Mouse (Mus musculus): Measurements from ENCODE around the gene Cnot11.

The Cnot11 gene

DNA sequence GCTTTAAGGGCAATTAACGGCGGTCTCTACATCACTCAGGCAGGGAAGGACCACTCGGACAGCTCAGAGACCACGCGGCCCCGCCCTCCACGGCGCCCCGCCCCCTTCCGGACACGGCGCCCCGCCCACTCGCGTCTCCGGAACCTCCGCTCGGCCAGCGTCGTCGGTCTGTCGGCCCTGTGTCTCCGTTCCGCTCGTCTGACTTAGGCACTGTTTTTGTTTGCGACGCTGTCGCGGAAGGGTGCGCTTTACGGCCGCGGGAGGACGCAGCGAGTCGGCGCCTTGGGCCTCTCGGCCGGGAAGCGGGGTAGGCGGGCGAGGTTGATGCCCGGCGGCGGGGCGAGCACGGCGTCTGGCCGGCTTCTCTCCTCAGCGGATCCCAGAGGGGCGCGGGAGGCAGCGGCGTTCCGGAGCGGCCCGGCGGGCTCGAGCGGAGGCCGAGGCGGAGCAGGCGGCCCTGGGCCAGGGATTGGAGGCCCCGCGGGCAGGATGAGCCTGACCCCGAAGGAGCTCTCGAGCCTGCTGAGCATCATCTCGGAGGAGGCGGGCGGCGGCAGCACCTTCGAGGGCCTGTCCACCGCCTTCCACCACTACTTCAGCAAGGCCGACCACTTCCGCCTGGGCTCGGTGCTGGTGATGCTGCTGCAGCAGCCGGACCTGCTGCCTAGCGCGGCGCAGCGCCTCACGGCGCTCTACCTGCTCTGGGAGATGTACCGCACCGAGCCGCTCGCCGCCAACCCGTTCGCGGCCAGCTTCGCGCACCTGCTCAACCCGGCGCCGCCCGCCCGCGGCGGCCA lies 921 bp downstream of the Cnot11 start:
- DNase-seq (ENCODE audit: low read depth), result peak; percentile 99

DNA sequence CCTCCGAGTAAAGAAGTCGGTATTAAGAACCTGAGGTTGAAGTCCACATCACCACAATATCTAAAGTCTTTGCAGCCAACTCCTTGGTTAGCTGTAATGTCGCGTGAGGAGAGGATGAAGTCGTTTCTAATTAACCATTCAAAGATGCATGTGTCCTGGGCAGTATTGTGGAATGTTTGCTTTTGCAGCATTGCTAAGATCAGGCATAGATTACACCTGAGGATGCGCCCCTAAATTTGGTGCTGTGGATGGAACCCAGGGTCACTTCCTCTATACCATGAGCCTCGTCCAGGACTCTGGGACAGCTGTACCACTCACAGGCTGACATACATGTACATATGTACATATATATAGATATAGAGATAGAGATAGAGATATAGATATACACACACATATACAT lies 1.9 kb downstream of the Cnot11 start:
- no peak for DNase-seq (ENCODE audit: low read depth)

- DNase-seq (ENCODE audit: low read depth), result no peak
Observed at GRCm38 (mm10) chr1:39537631-39538380, 3.0 kb downstream of the Cnot11 start.

GRCm38 (mm10) chr1:39540592-39540991 lies 5.8 kb downstream of the Cnot11 start:
- DNase-seq (ENCODE audit: low read depth), result no peak

GRCm38 (mm10) chr1:39545589-39545988 lies 10.8 kb downstream of the Cnot11 start:
- no peak for DNase-seq (ENCODE audit: low read depth)

DNA sequence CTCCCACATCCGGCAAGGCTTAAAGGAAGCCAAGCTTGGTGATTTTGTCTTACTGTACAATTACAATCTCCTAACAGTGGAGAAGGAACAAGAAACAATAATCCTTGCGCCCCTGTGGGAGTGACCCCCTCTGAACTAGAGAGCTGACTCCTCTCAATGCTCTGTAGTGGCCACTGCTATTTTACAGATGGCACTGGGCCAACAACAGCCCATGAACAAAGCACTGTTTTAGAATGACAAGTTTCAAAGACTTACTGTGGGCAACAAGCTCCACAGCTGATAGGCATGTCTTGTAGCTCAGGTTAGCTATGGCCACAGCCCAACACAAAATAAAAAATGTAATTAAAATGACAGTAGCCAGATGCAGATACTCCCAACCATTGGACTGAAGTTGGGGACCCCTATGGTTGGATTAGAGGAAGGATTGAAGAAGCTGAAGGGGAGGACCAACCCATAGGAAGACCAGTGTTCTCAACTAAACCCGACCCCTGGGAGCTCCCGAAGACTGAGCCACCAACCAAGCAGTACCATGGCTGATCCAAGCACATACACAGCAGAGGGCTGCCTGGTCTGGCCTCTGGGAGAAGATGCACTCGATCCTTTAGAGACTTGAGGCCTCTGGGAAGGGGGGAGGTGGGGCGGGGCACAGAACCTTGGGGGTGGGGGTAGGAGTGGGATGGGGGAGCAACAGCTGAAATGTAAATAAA lies 11.5 kb downstream of the Cnot11 start:
- no peak for DNase-seq (ENCODE audit: low read depth)

- DNase-seq (ENCODE audit: low read depth), result no peak
Observed at GRCm38 (mm10) chr1:39547238-39547637, 12.4 kb downstream of the Cnot11 start.

GRCm38 (mm10) chr1:39549831-39550230 lies 15.0 kb downstream of the Cnot11 start:
- DNase-seq (ENCODE audit: low read depth), result no peak

DNA sequence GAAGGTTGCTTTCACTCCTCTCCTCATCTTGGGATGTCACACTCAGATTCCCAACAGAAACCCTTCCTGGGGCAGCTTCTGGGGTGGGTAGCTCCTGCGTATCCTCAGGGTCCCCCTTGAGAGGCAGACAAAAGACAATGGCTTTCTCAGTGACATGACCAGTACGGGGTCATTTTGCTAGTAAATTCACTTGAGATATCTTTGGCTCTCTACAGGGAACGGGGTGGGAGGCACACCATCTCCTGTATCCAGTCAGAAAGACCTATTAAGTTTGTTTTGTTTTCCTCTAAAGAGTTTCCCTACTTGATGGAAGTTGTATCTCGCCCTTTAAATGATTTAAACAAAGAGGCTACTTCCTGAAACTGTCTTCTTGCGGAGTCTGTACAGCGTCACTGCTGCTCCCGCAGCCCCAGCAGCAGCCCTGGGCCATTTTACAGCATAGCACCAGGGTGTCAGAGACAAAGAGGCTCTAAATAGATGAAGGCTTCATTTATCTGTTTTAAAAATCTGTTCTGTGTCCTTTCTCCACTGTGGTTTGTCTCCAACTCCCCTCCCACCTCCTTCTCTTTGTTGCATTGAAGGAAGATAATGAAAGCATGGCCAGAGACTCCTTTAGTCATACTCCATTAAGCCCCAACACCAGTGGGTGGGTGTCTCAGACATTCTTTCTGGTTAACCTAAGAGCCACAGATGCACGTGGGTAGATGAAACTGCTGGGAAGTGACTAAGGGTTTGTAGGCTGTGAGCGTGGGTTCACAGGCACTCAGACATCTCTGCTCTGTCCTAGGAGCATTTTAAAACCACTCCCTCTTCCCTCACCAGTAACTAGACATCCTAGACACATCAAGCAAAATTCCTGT lies 21.0 kb downstream of the Cnot11 start:
- DNase-seq (ENCODE audit: low read depth), result no peak

DNA sequence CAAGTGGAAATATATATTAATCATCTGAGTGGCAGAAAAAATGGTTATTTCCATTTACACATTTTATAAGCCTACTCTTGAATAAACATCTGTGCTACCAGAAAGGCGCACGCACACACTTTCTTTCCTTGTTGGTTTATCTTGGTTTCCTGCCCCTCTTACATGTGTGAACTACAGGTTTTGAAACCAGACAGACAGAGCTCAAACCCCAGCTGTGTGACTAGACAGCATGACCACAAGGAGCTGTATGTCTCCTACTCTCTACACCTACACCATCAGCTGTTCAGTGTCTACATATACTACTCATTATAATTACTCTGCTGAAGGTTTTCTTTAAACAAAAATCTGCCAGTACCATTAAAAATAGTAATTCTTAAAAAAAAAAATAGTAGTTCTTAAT lies 24.2 kb downstream of the Cnot11 start:
- DNase-seq (ENCODE audit: low read depth), result no peak

GRCm38 (mm10) chr1:39561920-39562319 lies 27.1 kb downstream of the Cnot11 start:
- DNase-seq (ENCODE audit: low read depth), result no peak

DNA sequence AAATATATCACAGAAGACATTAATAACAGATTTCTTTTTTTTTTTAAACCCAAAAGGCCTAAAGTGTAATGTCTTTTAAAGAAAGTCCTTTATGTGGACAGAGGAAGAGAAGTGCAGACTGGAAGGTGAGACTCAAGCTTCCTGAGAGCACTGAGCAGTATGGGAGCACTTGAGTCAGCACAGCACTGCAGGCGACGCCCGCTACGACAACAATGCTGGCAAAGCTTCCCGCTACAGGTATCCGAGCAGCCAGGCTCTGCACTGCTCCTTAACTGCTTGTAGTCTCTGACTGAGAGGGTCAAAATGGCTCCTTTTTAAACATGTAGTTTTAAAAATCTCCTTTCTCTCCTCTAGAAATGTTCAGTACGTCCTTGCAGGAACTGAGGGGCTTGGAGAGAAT lies 28.4 kb downstream of the Cnot11 start:
- DNase-seq (ENCODE audit: low read depth), result no peak

DNA sequence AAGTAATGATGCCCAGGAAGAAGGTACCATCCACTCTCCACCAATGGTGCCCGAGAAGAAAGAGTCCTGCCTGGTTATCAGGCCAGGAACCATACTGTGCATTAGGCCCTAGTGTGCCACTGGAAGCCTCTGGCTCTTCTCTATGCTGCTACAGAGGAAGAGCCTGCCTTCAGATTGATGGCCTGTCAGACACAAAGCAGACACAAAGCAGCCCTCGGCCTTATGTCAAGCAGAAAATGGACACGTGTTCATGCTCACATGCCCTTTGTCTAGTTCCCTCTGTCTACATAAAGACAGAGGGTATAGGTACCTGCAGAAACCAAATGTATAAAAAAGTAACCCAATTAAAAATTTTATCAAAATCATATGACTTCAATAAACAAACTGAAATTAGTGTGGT lies 29.8 kb downstream of the Cnot11 start:
- DNase-seq (ENCODE audit: low read depth), result no peak

DNA sequence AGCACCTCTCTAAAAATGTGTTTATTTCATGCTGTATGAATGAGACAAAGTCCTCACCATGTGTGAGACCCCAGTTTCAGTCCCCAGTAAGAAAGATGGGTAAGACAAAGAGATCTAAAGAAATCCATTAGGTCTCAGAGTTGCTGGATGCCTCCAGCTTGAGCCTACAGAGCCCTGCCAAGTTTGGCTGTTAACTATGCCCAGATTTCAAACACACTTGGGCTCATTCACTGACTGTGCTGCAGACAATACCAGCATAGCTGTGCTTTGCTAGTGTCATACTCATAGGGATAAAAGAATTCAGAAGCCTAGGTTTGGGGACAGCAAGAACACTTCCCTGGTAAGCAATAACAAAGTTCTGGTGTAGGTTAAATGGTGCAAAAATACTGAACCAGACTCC lies 33.3 kb downstream of the Cnot11 start:
- no peak for DNase-seq (ENCODE audit: low read depth)

DNA sequence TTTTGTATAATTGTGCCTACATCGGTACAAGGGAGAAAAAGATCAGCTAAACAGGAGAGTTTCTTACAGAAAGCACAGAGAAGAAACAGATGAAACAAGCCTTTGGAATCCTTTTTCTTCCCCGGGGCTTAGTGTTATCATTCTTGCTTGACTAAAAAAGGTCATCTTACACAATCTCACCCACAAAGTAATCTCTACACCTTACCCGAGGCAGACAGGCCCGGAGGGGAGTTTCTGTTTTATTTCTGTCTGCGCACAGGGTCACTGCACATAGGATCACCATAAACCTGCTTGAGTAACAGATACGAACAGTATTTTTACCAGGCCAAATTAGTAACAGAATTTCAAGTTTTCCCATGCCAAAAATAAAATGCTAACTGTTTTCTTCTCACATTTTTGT lies 36.9 kb downstream of the Cnot11 start:
- no peak for DNase-seq (ENCODE audit: low read depth)

- DNase-seq (ENCODE audit: low read depth), result no peak
Observed at GRCm38 (mm10) chr1:39573890-39574289, 39.1 kb downstream of the Cnot11 start.

DNA sequence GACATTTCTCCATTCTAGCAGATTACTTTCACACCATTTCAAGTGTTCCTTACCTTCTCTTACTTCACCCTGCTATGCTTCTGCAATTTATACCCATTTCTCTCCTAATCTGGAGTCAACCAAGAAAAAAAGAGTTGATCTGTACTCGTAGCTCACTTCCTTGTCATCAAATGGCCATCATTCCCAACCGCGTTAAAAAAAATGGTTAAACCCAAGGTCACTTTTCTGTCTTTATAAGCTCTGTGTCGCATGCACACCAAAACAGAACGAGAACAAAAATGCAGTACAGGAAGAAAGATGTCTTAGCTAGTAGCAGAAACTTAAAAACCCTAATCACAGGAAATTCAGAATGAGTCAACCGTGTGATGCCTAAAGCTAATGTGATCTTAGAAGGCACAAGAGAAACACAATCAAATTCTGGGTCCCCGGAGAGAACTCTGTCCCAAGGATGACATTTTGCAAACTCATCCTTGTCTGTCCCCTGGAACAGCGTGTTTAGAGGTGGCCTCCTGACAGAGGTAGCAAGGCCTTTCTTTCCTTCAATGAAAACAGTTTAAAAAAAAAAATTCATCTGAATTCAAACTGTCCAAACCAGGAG lies 41.1 kb downstream of the Cnot11 start:
- no peak for DNase-seq (ENCODE audit: low read depth)

DNA sequence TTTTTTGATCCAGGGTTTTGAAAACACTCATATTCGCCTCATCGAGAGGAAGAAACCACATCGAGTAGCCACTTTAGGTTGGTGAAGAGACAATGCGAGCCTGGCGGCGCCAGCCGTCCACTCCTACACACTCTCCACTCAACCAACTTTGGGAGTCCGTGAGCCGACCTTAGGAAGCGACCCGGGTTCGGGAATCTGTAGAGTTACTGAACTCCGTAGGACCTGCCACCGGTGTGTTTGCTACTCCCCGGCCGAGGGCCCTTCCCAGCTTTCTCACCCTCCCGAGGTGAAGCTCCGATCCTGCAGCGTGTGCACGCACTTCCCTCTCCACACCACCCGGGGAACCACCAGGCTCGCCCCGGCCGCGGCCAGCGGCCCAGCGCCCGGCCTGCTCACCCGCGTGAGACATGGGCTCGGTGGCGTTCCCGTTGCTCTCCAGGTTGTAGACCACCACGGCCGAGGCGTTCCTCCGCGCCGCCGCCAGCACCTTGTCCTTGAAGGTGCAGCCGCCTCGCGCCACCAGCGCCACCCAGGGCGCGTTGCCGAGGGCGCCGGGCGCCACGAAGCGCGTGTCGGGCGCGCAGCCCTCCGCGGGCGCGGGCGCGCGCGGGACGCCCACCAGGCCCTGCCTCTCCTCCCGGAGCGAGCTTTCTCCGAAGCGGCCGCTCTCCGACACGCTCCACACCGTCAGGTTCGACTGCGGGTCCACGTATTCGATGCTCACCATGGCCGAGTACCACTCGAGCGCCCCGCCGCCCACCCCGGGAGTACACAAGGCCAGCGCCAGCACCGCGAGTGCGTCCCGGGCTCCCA lies 41.8 kb downstream of the Cnot11 start:
- no peak for DNase-seq (ENCODE audit: low read depth)

DNA sequence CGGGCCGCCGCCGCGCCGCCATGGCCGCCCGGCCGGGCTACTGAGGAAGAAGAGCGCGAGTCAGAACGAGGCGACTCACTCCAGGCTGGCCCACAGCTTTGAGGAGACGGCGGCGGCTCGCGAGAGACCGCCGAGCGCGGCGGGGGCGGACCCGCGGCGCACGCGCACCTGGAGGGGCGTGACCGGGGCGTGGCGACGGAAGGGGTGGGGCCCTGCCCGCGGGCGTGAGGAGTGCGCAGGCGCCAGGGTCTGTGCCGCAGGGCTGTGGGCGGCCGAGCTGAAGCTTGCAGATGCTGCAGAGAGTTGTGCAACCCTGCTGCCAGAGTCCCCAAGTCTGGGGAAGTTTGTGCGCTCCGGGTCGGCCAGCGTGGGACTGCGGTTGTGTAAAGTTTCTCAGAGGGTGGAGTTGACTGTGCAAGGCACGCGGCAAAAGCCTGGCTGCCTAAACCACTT lies 42.5 kb downstream of the Cnot11 start, which contains the start of gene Rnf149:
Gene Rnf149 (minus strand): TSS at position 153 of the 453 bp plus-strand sequence.
- peak; percentile 87 for DNase-seq (ENCODE audit: low read depth)

- DNase-seq (ENCODE audit: low read depth), result no peak
Observed at GRCm38 (mm10) chr1:39578446-39578845, 43.7 kb downstream of the Cnot11 start.

Measured in c-Kit-positive CD71-negative TER-119-negative erythroid progenitor cells, embryonic 14.5 days (primary cell).